Mouse (Mus musculus) MEL (cell line): ENCODE measurements around the gene Eif2s1. TPM values are rescaled to one million over a fixed set of nuclear protein-coding genes. Genes with fewer than 3 reads are reported as not detected.
A peak's percentile ranks its signal among the peaks of the same experiment; 100 is the strongest.

ENCODE experiments used
- DNase-seq: peaks from one replicate; pipeline ENCODE4 v3.0.0; 2011; ENCODE audit warnings: low read depth, low spot score
- H3K27ac ChIP-seq: 2 replicates; pipeline ENCODE4 v1.5.1; 2012; ENCODE audit warnings: low read depth, mild to moderate bottlenecking, control low read depth, low read length, moderate library complexity; ENCODE audit not compliant: control insufficient read depth
- H3K27me3 ChIP-seq, 2 experiments: fragments of 150-350 bp in 1 of 2; sonication (generic) in 1 of 2; 2 replicates each; pipeline ENCODE4 v1.6.1; 2012; ENCODE audit warnings: low read length in 2 of 2, mild to moderate bottlenecking in 2 of 2, improper control_type of control experiment in 1 of 2, moderate library complexity in 1 of 2; ENCODE audit not compliant: insufficient read depth in 2 of 2, control insufficient read depth in 1 of 2
- H3K36me3 ChIP-seq, 2 experiments: 2 replicates each; pipeline ENCODE4 v1.6.1; 2012 to 2014; ENCODE audit warnings: low read length in 2 of 2, improper control_type of control experiment in 1 of 2, inconsistent platforms in 1 of 2, mild to moderate bottlenecking in 1 of 2; ENCODE audit not compliant: insufficient read depth in 2 of 2, control insufficient read depth in 1 of 2
- H3K4me1 ChIP-seq, 2 experiments: fragments of 150-350 bp in 1 of 2; sonication (generic) in 1 of 2; 2 replicates each; pipeline ENCODE4 v1.6.1; 2012; ENCODE audit warnings: low read length in 2 of 2, improper control_type of control experiment in 1 of 2, mild to moderate bottlenecking in 1 of 2; ENCODE audit not compliant: insufficient read depth in 2 of 2, control insufficient read depth in 1 of 2
- H3K4me3 ChIP-seq, 2 experiments: fragments of 150-350 bp in 1 of 2; sonication (generic) in 1 of 2; 2 replicates each; pipeline ENCODE4 v1.5.1; 2012; ENCODE audit warnings: low read depth in 2 of 2, low read length in 2 of 2, mild to moderate bottlenecking in 2 of 2, moderate library complexity in 2 of 2, control low read depth in 1 of 2, improper control_type of control experiment in 1 of 2; ENCODE audit not compliant: control insufficient read depth in 1 of 2, insufficient read depth in 1 of 2
- H3K79me2 ChIP-seq: 2 replicates; pipeline ENCODE4 v1.6.1; 2012; ENCODE audit warnings: mild to moderate bottlenecking, low read length, moderate library complexity; ENCODE audit not compliant: control insufficient read depth, poor library complexity, insufficient read depth
- H3K9ac ChIP-seq: 2 replicates; pipeline ENCODE4 v1.6.1; 2012; ENCODE audit warnings: low read depth, mild to moderate bottlenecking, control low read depth, low read length, moderate library complexity; ENCODE audit not compliant: control insufficient read depth, poor library complexity, severe bottlenecking
- H3K9me3 ChIP-seq: fragments of 150-350 bp; sonication (generic); replicated peaks from 2 replicates; pipeline ENCODE4 v1.6.1; 2012; ENCODE audit warnings: mild to moderate bottlenecking, low read length, improper control_type of control experiment, moderate library complexity; ENCODE audit not compliant: insufficient read depth
- BHLHE40 ChIP-seq: IDR thresholded peaks from 2 replicates; pipeline ENCODE4 v1.6.1; 2012; ENCODE audit warnings: low read depth, mild to moderate bottlenecking, inconsistent platforms, low read length, improper control_type of control experiment, borderline replicate concordance
- CHD1 ChIP-seq: IDR thresholded peaks from 2 replicates; pipeline ENCODE4 v1.6.1; 2012; ENCODE audit warnings: low read depth, mild to moderate bottlenecking, inconsistent platforms, low read length, improper control_type of control experiment
- CHD2 ChIP-seq: IDR thresholded peaks from 2 replicates; pipeline ENCODE4 v1.6.1; 2011; ENCODE audit warnings: low read length, improper control_type of control experiment
- CTCF ChIP-seq, 3 experiments: IDR thresholded peaks in 2 of 3; conservative IDR thresholded peaks in 1 of 3; 2 replicates each; pipeline ENCODE4 v1.5.1; 2011 to 2012; ENCODE audit warnings: low read length in 3 of 3, low read depth in 2 of 3, mild to moderate bottlenecking in 2 of 3, improper control_type of control experiment in 1 of 3, inconsistent platforms in 1 of 3, mixed read lengths in 1 of 3, moderate library complexity in 1 of 3; ENCODE audit not compliant: control insufficient read depth in 1 of 3, insufficient read depth in 1 of 3, poor library complexity in 1 of 3, severe bottlenecking in 1 of 3
- E2F4 ChIP-seq: IDR thresholded peaks from 2 replicates; pipeline ENCODE4 v1.6.1; 2011; ENCODE audit warnings: low read depth, low read length, improper control_type of control experiment, borderline replicate concordance
- ETS1 ChIP-seq: IDR thresholded peaks from 2 replicates; pipeline ENCODE4 v1.6.1; 2012; ENCODE audit warnings: low read depth, mild to moderate bottlenecking, inconsistent platforms, low read length, improper control_type of control experiment, moderate library complexity
- GABPA ChIP-seq: IDR thresholded peaks from 2 replicates; pipeline ENCODE4 v1.6.1; 2012; ENCODE audit warnings: low read depth, mild to moderate bottlenecking, inconsistent platforms, low read length, improper control_type of control experiment, moderate library complexity
- GATA1 ChIP-seq: IDR thresholded peaks from 2 replicates; pipeline ENCODE4 v1.6.1; 2011; ENCODE audit warnings: low read depth, low read length, improper control_type of control experiment
- KAT2A ChIP-seq: conservative IDR thresholded peaks from 2 replicates; pipeline ENCODE4 v1.6.1; 2012; ENCODE audit warnings: low read depth, low read length, improper control_type of control experiment, inconsistent platforms
- MAX ChIP-seq: IDR thresholded peaks from 2 replicates; pipeline ENCODE4 v1.6.1; 2011; ENCODE audit warnings: low read length, improper control_type of control experiment
- MAZ ChIP-seq: IDR thresholded peaks from 2 replicates; pipeline ENCODE4 v1.6.1; 2012; ENCODE audit warnings: low read depth, mild to moderate bottlenecking, inconsistent platforms, low read length, improper control_type of control experiment
- MXI1 ChIP-seq: IDR thresholded peaks from 2 replicates; pipeline ENCODE4 v1.6.1; 2011; ENCODE audit warnings: mild to moderate bottlenecking, low read depth, low read length, improper control_type of control experiment
- NELFE ChIP-seq: IDR thresholded peaks from 2 replicates; pipeline ENCODE4 v1.6.1; 2011; ENCODE audit warnings: low read depth, low read length, improper control_type of control experiment
- NRF1 ChIP-seq: IDR thresholded peaks from 2 replicates; pipeline ENCODE4 v1.6.1; 2014; ENCODE audit warnings: low read depth, mild to moderate bottlenecking, inconsistent platforms, low read length, improper control_type of control experiment, moderate library complexity; ENCODE audit not compliant: poor library complexity, insufficient read depth, severe bottlenecking
- POLR2A ChIP-seq, 2 experiments: IDR thresholded peaks; 2 replicates each; pipeline ENCODE4 v1.6.1; 2011 to 2012; ENCODE audit warnings: low read length in 2 of 2, mild to moderate bottlenecking in 2 of 2, control low read depth in 1 of 2, improper control_type of control experiment in 1 of 2, low read depth in 1 of 2, moderate library complexity in 1 of 2; ENCODE audit not compliant: control insufficient read depth in 1 of 2, insufficient read depth in 1 of 2, poor library complexity in 1 of 2
- POLR2AphosphoS5 ChIP-seq: IDR thresholded peaks from 2 replicates; pipeline ENCODE4 v1.6.1; 2012; ENCODE audit warnings: low read depth, borderline replicate concordance, mild to moderate bottlenecking, inconsistent platforms, low read length, moderate library complexity, mixed read lengths
- RAD21 ChIP-seq: IDR thresholded peaks from 2 replicates; pipeline ENCODE4 v1.6.1; 2011; ENCODE audit warnings: mild to moderate bottlenecking, low read depth, low read length, improper control_type of control experiment
- SIN3A ChIP-seq: IDR thresholded peaks from 2 replicates; pipeline ENCODE4 v1.6.1; 2012; ENCODE audit warnings: low read length, improper control_type of control experiment, inconsistent platforms
- TAL1 ChIP-seq: IDR thresholded peaks from 2 replicates; pipeline ENCODE4 v1.6.1; 2012; ENCODE audit warnings: mild to moderate bottlenecking, inconsistent platforms, low read length, moderate library complexity, mixed read lengths
- TBP ChIP-seq: IDR thresholded peaks from 2 replicates; pipeline ENCODE4 v1.8.0; 2011; ENCODE audit warnings: low read depth, low read length, improper control_type of control experiment
- TCF12 ChIP-seq: IDR thresholded peaks from 2 replicates; pipeline ENCODE4 v1.6.1; 2014; ENCODE audit warnings: low read depth, mild to moderate bottlenecking, inconsistent platforms, low read length, improper control_type of control experiment, moderate library complexity
- UBTF ChIP-seq: IDR thresholded peaks from 2 replicates; pipeline ENCODE4 v1.6.1; 2012; ENCODE audit warnings: low read depth, mild to moderate bottlenecking, inconsistent platforms, low read length, improper control_type of control experiment, moderate library complexity, borderline replicate concordance; ENCODE audit not compliant: insufficient read depth
- ZC3H11A ChIP-seq: IDR thresholded peaks from 2 replicates; pipeline ENCODE4 v1.6.1; 2012; ENCODE audit warnings: low read depth, mild to moderate bottlenecking, inconsistent platforms, low read length, improper control_type of control experiment
- ZKSCAN1 ChIP-seq: IDR thresholded peaks from 2 replicates; pipeline ENCODE4 v1.6.1; 2012; ENCODE audit warnings: low read depth, mild to moderate bottlenecking, inconsistent platforms, low read length, improper control_type of control experiment, moderate library complexity
- ZMIZ1 ChIP-seq: IDR thresholded peaks from 2 replicates; pipeline ENCODE4 v1.6.1; 2012; ENCODE audit warnings: low read depth, mild to moderate bottlenecking, inconsistent platforms, low read length, improper control_type of control experiment, moderate library complexity
- polyA plus RNA-seq, 2 experiments: library from polyadenylated mRNA; stranded (reverse) in 1 of 2; unstranded in 1 of 2; fragments of >175 nt in 1 of 2; fragments of >200 nt in 1 of 2; gene quantifications; 2 replicates each; pipeline versions ENCODE4 v1.2.1 to v1.2.4; 2012; ENCODE audit warnings: low replicate concordance in 2 of 2, low read depth in 1 of 2; ENCODE audit not compliant: insufficient read length in 2 of 2, insufficient read depth in 1 of 2, missing spikeins in 1 of 2
- total RNA-seq: library from RNA; depleted of rRNA; stranded (reverse); fragments of 300-350 nt; gene quantifications from 2 replicates; pipeline ENCODE4 v1.2.3, GENCODE M21; 2012

Eif2s1 gene
- total and polyA plus RNA-seq, 3 experiments, result 114 to 550 (median 197) TPM

- H3K9ac ChIP-seq, result no peak overlapping the region
- H3K9me3 ChIP-seq, result no peaks in the 10 kb centered on the region
- H3K27ac ChIP-seq, result no peak overlapping the region
- no peaks in the 10 kb centered on the region for H3K79me2 ChIP-seq
- TF ChIP-seq CHD2 (no peak), ETS1 (no peak), CTCF (IDR thresholded peaks at IDR 0.05 in 2 of 3, conservative IDR thresholded peaks at IDR 0.05 in 1 of 3; ENCODE audit: control insufficient read depth in 1 of 3, insufficient read depth in 1 of 3, low read depth in 2 of 3, low read length in 3 of 3, poor library complexity in 1 of 3, severe bottlenecking in 1 of 3) (no peak)
- no peak for DNase-seq
- H3K4me1 ChIP-seq, result no peaks in the 10 kb centered on the region
- H3K27me3 ChIP-seq, result no peaks in the 10 kb centered on the region
- peaks cover 0 to 9% of the 10 kb centered on the region in 2 experiments; a peak in 2 of 4 replicates for H3K36me3 ChIP-seq
- H3K4me3 ChIP-seq, result no peak overlapping the region
These were observed 13.4 kb upstream of the Eif2s1 start for GRCm38 (mm10) chr12:78848246-78848645.

- Histone ChIP-seq H3K4me3 (peak overlapping the region; percentile 70 to 95), H3K79me2 (peaks cover 48% of the 10 kb centered on the region), H3K4me1 (peaks cover 3 to 11% of the 10 kb centered on the region in 2 experiments; a peak in 2 of 4 replicates), H3K27ac (peak overlapping the region; percentile 74), H3K9me3 (no peaks in the 10 kb centered on the region), H3K9ac (peak overlapping the region; percentile 89), H3K36me3 (peaks cover 2 to 23% of the 10 kb centered on the region in 2 experiments), H3K27me3 (no peaks in the 10 kb centered on the region)
- peak; percentile 69 for DNase-seq
- TF ChIP-seq POLR2A (IDR thresholded peaks at IDR 0.05; ENCODE audit: control insufficient read depth in 1 of 2, insufficient read depth in 1 of 2, low read depth in 1 of 2, low read length in 2 of 2, poor library complexity in 1 of 2), result 0 out of 4 replicates have a peak, but pooled peaks of 1 of the 2 experiments have one; percentile 41
- TF ChIP-seq SIN3A, result no peak
These were observed 611 bp upstream of the Eif2s1 start for GRCm38 (mm10) chr12:78860921-78861495.

DNA sequence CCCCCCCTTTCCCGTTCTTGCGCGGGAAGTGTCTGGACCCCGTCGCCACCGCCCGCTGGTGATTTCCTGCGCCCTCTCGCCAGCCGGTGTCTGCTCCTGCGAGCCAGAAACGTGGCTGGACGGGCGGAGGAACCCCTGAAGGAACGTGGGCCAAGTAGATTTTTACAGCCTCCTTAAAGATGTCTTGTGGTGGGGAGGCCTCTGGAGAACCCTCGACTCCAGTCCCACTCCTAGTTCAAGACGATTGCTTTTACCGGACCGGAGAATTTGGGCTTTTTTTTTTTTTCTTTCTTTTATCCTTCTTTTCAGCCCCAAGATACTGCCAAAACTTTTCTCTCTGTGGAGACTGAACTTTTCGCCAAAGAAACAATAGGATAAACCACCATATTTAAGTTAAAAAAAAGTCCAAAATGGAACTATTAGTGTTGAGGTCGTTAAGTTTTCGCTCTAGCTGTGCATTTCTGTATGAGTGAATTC, 673 bp downstream of the Eif2s1 start:
- Histone ChIP-seq H3K79me2 (peaks cover 50% of the 10 kb centered on the region), H3K9ac (peak overlapping the region; percentile 91), H3K36me3 (peaks cover 10 to 27% of the 10 kb centered on the region in 2 experiments; a peak in 3 of 4 replicates), H3K4me3 (peak overlapping the region; percentile 80 to 88), H3K27ac (peak overlapping the region; percentile 89), H3K4me1 (peaks cover 0 to 12% of the 10 kb centered on the region in 2 experiments; a peak in 3 of 4 replicates), H3K9me3 (no peaks in the 10 kb centered on the region), H3K27me3 (no peaks in the 10 kb centered on the region)
- no peak for DNase-seq
- TF ChIP-seq ZMIZ1, result peak; percentile 55; the same call in 1 of the 2 replicates
- peak; percentile 83 for TF ChIP-seq MXI1
- no peak for TF ChIP-seq TCF12
- peak; percentile 35; the same call in 1 of the 2 replicates for TF ChIP-seq SIN3A
- no peak for TF ChIP-seq GATA1
- TF ChIP-seq TBP, result no peak
- TF ChIP-seq UBTF, result 0 out of 2 replicates have a peak, but pooled peaks have one; percentile 37
- no peak for TF ChIP-seq CHD2
- no peak for TF ChIP-seq GABPA
- 0 out of 2 replicates have a peak, but pooled peaks have one; percentile 12 for TF ChIP-seq MAX
- TF ChIP-seq NRF1, result no peak
- TF ChIP-seq CHD1, result peak; percentile 91
- no peak for TF ChIP-seq TAL1
- TF ChIP-seq KAT2A, result no peak
- TF ChIP-seq POLR2A (IDR thresholded peaks at IDR 0.05; ENCODE audit: control insufficient read depth in 1 of 2, insufficient read depth in 1 of 2, low read depth in 1 of 2, low read length in 2 of 2, poor library complexity in 1 of 2), result no peak
- TF ChIP-seq NELFE, result peak; percentile 3; the same call in 1 of the 2 replicates
- no peak for TF ChIP-seq RAD21
- no peak for TF ChIP-seq E2F4
- TF ChIP-seq ZC3H11A, result no peak
- TF ChIP-seq BHLHE40, result no peak
- no peak for TF ChIP-seq ZKSCAN1
- TF ChIP-seq MAZ, result no peak
- no peak for TF ChIP-seq POLR2AphosphoS5
